Mouse (Mus musculus): ENCODE measurements around the gene Prickle3. TPM values are rescaled to one million over a fixed set of nuclear protein-coding genes. Genes with fewer than 3 reads are reported as not detected.

Gene Prickle3
- 5.3 and 6.2 TPM in 2 replicates for polyA plus RNA-seq (2015; fragmentation: Nextera tagmentation; extraction: Ambion mirVana)

DNA sequence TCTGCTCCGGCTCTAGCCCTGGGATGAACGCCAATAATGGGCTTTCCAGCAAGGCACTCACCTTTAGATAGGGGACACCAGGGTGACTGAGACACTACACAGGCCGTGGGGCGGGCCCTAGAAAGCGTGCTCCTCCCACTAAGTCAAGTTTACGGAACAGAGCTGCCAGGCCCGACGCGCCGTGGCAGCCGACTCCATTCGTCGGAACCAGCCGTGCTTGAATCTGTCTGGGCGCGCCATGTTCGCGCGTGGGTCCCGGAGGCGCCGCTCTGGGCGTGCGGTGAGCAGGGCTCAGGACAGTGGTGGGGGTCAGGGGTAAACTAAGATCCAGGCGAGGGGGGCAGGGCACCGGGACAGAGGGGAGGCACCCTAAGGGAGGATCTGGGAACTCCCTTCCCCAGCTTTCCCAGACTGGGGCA lies at the start of gene Prickle3:
TSS of gene Prickle3 (plus strand) at position 40 of the 419 bp plus-strand sequence.
- DNase-seq (ENCODE audit: low spot score): peak; percentile 43

DNA sequence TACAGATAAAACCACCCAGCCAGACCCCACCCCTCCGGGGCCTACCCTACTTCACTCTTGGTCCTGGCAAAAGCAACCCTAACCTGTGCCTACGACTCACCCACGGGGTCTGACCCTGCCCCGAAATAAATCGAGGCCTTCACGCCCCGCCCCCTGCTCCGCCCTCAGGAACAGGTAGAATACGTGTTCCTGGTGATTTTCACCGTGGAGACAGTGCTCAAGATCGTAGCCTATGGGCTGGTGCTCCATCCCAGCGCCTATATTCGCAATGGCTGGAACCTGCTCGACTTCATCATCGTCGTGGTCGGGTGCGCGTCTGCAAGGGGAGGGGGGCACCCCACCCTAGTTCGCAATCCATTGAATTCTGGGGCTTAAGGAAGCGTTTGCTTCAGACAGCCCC lies 47.0 kb upstream of the Prickle3 start:
- DNase-seq (ENCODE audit: low spot score): no peak

DNA sequence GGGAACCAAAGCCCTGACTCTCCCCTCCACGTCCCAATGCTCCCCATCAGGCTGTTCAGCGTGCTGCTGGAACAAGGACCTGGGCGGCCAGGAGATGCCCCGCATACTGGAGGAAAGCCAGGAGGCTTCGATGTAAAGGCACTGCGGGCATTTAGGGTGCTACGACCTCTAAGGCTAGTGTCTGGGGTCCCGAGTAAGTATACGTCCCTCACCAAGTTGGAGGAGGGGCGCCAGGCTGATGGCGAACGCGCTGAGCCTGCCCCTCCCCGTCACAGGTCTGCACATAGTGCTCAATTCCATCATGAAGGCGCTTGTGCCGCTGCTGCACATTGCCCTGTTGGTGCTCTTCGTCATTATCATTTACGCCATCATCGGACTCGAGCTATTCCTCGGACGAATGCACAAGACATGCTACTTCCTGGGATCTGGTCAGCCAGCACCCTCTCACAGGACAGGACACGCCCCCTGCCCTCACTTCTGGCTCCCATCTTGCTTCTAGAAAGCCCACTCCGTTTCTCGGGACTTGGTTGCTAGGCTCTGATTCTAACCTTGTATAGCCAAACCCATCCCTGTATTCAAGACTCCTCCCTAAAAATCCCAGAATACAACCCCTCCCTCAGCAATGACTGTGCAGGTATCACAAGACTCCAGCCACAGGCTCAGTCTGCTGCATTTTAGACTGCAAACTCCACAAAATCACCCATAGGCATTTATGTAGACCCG lies 46.4 kb upstream of the Prickle3 start:
- DNase-seq (ENCODE audit: low spot score): no peak

DNA sequence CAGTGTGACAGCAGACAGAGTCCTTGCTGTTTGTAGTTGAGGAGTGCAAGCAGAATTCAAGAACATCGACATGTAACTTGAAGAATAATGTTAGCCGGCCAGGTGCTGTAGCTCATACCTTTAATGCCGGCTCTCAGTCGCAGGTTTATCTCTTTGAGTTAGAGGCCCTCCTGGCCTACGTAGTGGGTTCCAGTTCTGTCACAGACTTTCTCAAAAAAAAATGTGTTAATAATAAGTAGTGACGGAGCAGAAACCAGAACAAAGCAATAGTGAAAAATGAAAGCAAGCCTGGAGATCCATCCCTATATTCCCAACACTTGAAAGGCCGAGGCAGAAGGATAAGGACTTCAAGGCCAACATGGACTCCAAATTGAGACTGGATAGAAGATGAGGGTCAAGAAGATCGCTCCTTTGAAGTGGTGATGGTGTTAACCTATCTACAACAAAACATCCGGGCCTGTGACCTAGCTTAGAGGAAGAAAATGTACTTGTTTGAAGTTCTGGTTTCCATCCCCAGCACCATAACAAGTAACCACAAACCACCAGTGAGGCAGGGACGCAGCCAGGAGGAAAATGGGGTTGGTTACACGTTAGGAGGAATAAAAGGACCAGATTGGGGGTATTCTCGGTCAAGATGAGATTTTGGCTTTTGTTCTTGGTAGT lies 39.0 kb upstream of the Prickle3 start:
- no peak for DNase-seq (ENCODE audit: low spot score)

DNA sequence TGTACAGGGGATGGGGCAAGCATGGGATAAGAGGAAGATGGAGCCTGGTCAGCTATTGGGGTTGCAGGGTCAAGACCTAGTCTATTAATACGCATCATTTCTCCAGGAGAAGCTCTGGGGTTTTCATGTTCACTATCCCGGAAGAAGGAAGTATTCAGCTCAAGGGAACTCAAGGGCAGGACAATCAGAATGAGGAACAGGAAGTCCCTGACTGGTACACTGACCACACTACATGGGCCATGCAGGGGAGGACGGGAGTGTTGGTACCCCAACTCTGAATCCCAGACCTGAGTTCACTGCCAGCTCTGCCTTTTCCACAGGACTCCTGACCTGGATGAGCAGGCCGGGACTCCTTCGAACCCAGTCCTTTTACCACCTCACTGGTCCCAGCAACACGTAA lies 24.5 kb upstream of the Prickle3 start:
- no peak for DNase-seq (ENCODE audit: low spot score)

DNA sequence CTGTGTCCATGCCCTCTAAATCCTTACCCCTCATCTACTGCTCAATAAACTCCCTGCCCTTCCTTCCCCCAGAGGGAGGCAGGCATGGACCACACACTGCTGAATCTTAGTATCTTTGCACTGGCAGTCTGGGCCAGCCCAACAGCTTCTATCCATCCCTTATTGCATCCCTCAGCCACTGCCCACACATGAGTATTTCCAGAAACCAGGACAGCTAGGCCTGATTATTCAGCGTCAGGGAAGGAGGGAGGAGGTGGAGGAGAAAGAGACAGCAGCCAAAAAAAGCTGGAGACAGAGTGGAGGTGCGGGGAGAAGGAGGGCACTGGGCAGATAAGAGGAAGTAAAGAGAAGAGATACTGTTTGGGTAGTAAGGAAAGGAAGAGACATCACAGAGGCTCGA lies 22.0 kb upstream of the Prickle3 start:
- DNase-seq (ENCODE audit: low spot score): no peak

DNA sequence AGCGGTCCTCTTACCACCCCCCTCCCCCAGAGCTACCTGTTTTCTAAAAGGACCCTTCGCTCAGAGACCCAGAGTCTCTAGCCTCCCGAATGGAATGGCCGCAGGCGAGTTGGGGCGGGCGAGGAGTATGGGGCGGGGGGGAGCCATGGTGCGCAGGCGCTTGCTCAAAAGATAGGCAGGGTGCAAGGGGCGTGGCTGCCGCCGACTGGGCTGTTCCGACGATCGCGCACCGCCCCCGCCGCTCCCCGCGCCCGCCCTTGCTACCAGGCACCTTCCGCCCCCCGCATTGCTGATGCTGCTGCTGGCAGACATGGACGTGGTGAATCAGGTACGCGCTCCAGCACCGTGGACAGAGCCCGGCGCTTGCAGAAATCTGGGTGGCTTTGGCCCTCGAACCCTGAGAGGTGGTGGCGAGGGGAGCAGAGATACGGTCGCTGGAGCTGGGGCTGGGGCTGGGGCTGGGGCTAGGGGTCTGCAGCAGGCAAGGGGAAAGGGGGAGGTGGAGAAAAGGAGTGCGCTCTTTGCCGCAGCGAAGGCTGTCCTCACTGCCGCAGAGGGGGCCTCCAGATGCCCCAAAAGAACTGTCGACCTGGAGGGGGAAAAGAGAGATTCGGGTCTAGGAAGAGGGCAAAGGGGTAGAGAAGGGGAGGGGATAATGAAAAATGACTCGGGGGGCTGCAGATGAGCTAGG lies 18.5 kb upstream of the Prickle3 start, which contains the start of gene Syp:
TSS of gene Syp (plus strand) at position 71 of the 691 bp plus-strand sequence.
- peak; percentile 83 for DNase-seq (ENCODE audit: low spot score)

DNA sequence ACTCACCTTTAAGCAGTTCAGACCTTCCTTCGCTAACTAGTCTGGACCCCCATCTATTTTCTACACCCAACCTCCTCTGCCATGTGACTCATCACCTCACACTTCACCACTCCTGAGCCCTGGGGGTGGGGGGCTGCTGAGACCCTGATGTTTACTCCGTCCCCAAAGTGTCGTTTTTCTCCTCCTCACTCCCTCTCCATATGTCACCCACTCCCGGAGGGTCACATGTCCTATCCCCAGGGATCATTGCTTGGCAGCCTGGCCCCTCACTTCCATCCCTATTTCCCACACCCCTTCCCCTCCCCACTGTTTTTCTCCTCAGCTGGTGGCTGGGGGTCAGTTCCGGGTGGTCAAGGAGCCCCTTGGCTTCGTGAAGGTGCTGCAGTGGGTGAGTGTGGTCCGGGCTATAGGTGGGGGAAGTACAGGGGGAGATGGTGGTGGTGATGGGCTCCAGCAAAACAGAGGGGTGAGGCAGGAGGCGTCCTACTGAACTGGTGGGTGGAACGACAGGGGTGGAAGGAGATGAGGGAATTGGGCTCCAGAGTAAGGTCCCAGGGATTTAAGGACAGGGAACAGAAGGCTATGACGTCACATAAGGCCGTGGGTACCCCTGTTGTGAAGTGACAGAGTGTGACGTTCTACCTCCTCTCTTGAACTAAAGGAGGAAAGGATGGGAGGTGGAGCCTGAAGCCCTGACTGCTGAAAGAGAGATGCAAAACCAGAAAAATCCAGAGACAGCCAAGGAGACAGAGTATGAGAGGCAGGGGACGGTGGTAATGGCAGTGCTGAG lies 17.3 kb upstream of the Prickle3 start:
- no peak for DNase-seq (ENCODE audit: low spot score)

DNA sequence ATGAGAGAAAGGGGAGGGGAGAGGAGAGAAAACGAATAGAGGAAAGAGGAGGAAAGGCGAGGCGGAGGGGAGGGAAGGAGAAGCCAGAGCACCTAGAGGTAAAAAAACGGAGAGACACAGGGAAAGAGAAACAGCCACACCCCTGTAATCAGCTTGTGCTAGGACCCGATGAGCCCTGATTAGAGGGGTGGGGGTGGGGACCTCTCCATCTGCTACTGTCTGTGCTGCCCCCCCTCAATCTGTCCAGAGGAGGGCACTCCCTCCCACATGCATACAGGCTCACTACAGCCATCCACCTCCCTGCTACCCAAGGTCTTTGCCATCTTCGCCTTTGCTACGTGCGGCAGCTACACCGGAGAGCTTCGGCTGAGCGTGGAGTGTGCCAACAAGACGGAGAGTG lies 16.3 kb upstream of the Prickle3 start:
- no peak for DNase-seq (ENCODE audit: low spot score)

DNA sequence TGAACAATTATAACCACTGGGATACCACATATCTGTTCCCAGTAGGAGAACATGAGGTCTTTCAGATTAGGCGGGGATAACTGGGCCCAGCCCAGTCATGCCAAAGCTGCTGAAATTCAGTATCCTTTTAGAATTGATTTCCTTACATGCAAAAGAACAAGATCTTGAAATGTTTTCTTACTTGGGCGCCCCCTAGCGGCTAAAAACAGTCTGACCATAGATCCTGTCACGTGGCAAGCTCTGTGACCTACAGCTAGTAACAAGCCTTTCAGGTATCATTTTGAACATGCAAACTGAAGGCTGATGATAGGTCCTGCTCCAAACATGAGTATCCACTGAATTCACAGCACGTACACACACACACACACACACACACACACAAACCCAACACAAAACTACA lies 11.7 kb upstream of the Prickle3 start:
- peak; percentile 80 for DNase-seq (ENCODE audit: low spot score)

DNA sequence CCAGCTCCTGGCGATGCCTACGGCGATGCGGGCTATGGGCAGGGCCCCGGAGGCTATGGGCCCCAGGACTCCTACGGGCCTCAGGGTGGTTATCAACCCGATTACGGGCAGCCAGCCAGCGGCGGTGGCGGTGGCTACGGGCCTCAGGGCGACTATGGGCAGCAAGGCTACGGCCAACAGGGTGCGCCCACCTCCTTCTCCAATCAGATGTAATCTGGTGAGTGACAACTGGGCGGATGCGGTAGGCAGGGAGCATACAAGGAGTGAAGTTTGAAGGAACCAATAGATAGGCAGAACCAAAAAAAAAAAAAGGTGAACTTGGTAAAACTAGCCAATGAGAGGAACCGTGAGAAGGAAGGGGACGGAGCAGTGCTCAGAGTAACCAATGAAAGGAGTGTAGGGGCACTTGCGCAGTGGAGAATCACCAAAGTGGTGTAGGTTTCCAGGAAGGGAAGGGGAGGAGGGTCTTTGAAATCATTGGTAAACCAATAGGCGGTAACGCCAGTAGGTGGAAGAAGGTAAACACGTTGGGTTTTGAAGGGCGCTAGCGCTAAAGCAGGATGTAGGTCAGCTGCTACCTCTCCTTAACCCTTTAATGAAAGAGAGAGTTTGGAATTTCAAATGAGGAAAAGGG lies 8.3 kb upstream of the Prickle3 start:
- DNase-seq (ENCODE audit: low spot score): peak; percentile 90

DNA sequence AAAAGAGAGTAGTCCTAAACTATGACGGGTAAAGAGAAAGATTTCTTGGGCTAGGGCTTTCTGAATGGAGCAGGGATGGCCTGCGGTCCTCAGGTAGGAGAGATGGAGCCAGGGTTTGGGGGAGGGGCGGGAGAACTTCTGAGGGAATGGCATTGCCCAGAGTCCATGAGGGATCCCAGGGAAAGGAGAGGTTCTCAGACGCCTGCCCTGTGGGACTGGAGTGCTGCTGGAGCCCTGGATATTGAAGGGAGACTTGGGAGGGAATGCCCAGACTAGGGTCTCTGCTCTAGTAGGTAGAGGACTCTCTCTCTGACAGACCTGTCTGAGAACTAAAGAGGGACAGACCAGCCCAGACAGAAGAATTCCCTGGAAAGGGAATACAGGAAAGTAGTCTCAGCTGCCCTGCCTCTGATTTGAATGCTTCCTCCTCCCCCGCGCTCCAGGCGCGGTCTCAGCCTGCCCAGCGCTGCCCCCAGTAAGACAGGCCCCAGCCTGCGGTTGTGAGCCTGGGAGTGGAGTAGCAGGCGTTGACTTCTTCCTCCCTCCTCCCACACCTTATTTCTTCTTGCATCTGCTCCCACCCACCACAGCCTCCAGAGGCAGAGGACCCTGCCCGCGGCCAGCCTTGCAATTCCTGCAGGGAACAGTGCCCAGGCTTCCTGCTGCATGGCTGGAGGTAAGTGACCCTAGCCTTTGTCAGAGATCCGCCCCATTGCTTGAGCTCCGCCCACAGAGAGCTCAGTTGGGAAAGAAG lies 1.1 kb downstream of the Prickle3 start:
- no peak for DNase-seq (ENCODE audit: low spot score)

DNA sequence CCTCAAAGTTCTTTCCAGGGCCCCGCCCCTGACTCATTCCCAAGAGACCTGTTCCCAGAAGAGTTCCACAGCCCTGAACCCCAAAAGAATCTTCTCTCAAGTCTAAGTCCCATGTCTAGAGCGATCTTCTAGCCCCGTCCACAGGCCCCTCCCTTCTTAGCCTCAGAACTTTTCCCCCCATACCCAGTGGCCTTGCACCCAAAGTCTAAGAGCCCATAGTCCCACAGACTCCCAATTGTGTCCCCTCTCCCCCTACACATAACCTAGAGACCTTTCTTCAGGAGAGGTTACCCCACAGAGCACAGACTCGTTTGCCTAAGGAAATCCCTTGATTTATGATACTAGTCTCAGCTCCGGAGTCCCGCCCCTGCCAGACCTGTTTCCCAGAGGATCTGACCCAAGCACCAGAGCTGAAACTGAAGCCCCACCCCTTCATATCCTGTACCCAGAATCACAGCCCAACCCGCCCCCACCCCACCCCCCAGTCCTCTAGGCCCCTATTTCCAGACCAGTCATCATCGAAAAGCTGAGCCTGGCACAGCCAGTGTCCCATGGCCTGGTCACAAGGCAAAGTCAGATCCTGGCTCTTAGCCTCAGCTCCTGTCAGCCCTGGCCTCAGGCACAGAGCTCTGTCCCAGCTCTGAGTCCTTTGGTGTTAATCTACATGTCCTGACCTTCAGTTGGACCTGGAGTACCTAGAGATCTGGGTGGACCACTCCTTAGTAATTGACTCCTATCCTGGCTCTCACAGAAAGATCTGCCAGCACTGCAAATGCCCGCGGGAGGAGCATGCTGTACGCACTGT lies 1.9 kb downstream of the Prickle3 start:
- no peak for DNase-seq (ENCODE audit: low spot score)

DNA sequence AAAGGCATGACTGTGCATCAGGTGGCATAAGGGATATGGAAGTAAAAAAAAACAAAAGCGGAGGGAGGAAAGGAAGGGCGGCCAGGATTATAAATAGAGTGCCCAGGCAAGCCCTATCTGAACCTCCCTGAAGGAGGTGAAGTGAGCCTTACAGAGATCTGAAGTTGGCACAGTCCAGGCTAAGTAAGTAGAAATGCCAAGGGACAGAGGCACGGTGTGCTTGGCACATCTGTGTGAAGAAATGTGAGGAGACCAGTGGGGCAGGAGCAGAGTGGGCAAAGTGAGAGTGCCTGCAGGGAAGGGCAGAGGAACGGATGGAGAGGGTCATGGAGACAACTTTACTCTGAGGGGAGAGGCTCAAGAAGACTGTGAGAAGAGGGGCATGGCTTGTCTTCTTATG lies 4.0 kb downstream of the Prickle3 start:
- no peak for DNase-seq (ENCODE audit: low spot score)

DNA sequence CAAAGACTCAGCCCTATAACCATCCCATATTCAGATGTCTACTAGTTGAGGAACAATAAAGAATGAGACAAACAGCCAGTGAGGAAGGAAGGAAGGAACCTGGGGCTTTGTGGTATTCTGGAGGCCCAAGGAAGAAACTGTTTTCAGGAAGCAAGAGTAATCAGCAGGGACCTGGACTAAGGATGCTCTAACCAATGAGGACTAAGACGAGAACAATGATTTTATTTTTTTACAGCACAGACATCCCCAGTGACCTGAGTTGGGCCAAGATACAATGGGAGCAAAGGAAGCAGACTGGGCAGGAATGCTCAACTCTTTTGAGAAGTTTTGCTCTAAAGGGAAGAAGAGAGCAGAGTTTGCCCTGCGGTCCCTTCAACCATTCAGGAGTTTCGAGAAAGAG lies 5.9 kb downstream of the Prickle3 start:
- DNase-seq (ENCODE audit: low spot score): no peak

DNA sequence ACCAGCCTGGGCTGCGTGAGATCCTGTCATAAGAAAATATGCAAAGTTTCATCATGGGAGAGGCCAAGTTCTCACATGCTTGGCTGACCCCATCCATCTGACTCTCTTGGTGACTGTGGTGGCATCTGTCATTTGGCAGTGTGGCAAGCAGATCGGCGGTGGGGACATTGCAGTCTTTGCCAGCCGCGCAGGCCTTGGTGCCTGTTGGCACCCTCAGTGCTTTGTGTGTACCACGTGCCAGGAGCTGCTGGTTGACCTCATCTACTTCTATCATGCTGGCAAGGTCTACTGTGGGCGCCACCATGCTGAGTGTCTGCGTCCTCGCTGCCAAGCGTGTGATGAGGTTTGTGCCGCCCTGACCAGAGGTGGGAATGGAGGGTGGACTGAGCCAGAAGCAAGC lies 7.7 kb downstream of the Prickle3 start:
- no peak for DNase-seq (ENCODE audit: low spot score)

DNA sequence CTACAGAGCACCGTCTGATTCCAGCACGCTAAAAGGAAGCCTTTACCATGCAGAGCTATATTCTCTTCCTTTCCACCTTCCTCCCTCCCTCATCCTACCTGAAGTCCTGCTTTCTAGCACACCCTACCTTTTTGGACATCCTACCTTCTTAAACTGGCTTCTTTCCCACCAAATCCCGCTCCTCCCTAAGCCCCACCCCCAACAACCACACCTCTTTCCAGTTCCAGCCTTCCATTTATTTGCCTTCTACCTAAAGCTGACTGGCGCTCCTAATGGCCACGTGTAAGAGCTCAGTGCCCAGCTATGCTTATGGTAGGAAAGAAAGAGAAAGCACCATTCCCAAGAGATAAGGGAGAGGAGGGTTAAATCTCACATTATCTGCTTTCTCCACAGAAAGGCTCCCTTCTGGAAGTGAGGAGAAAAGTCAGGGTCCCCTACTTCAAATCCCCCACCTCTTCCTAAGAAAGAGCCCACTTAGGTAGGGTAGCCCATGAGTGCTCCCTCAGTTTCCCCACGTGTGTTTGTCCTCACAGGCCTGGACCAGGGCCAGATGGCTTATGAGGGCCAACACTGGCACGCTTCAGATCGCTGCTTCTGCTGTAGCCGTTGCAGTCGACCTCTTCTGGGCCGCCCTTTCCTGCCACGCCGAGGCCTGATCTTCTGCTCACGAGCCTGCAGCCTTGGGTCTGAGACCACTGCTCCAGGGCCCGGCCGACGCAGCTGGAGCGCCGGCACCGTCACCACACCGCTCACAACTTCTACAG lies 8.9 kb downstream of the Prickle3 start:
- no peak for DNase-seq (ENCODE audit: low spot score)

DNA sequence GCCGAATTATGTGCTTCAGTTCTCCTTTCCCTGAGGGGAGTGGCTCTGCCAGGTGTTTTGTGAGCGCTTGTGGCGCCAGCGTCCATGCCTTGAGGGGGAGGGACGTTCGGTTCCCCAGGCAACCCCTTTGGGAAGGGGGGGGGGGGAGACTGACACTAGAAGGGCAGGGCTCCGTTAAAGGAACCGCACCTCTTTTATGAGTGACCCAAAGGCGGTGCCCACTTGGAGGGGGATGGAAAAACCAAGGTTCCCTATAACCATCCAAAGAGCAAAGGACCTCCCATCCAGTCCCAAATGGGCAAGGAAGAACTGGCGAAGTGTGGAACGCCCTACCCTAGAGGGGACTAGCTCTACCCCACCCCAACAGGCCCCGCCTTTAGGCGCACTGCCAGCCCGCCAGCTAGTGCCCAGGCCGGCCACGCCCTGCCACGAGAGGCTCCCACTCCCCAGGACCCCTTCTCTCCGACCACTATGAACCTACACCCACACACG lies 13.4 kb downstream of the Prickle3 start:
- DNase-seq (ENCODE audit: low spot score): peak; percentile 63

All from thymus, postnatal 0 days (tissue).